Mouse (Mus musculus): Measurements from ENCODE around the gene Creb3l2.

DNA sequence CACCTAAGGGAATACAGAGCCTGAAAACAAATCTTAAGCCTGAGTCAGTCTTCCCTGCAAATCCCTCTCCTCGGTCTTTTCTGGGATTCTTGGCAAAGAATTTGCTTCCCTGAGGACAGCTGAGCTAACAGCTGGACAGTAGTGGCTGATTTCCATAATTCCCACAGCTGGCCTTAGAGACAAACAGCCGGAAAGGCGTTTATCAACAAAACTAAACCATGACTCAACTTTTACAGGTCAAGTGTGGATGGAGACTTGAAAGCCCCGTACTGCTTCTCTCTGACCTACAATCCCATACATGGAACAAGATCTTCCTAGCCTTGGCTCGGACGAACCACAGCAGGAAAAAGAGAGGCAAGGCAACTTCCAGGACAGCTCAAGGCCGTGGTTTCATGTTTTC, 50.6 kb downstream of the Creb3l2 start:
- TF ChIP-seq CTCF (IDR thresholded peaks at IDR 0.05; ENCODE audit: insufficient read depth, low read length): no peak
- no peak for TF ChIP-seq POLR2A (IDR thresholded peaks at IDR 0.05; ENCODE audit: borderline replicate concordance, extremely low read depth, low read depth, low read length)
